Mouse (Mus musculus) heart, adult 2 months (tissue): Measurements from ENCODE around the gene Miga1.

Source experiments
- CTCF ChIP-seq: fragments of 200-600 bp; IDR thresholded peaks from 2 replicates; pipeline ENCODE4 v1.8.1; 2022; ENCODE audit warnings: antibody characterized with exemption, mild to moderate bottlenecking, moderate library complexity
- POLR2A ChIP-seq: fragments of 200-500 bp; IDR thresholded peaks from 2 replicates; pipeline ENCODE4 v1.6.1; 2011; ENCODE audit warnings: mild to moderate bottlenecking, low read depth, low read length, control low read depth; ENCODE audit not compliant: insufficient read depth

GRCm38 (mm10) chr3:152271071-152271710 is 69.0 kb downstream of the Miga1 start:
- no peak for TF ChIP-seq CTCF
- no peak for TF ChIP-seq POLR2A
